Mouse (Mus musculus) G1E (cell line): Measurements from ENCODE around the gene 2700049A03Rik. TPM values are rescaled to one million over a fixed set of nuclear protein-coding genes. Genes with fewer than 3 reads are reported as not detected.

Source experiments
- ATAC-seq: 2 replicates; pipeline ENCODE4 v1.8.0; 2016; ENCODE audit warnings: mild to moderate bottlenecking; ENCODE audit not compliant: insufficient number of reproducible peaks, poor library complexity, low FRiP score, severe bottlenecking; ENCODE audit errors: extremely low read depth
- DNase-seq: peaks from one replicate; pipeline ENCODE4 v3.0.0; 2012; ENCODE audit warnings: low spot score
- H3K27me3 ChIP-seq: 2 replicates; pipeline ENCODE4 v1.6.1; 2012; ENCODE audit warnings: mild to moderate bottlenecking, low read length, inconsistent platforms; ENCODE audit not compliant: insufficient read depth
- H3K36me3 ChIP-seq: replicated peaks from 2 replicates; pipeline ENCODE3; 2012; ENCODE audit warnings: mild to moderate bottlenecking, inconsistent platforms
- H3K4me1 ChIP-seq: 2 replicates; pipeline ENCODE4 v1.6.1; 2012; ENCODE audit warnings: low read depth, low read length, inconsistent platforms, mixed read lengths; ENCODE audit not compliant: insufficient read depth
- H3K4me3 ChIP-seq: 2 replicates; pipeline ENCODE4 v1.5.1; 2012; ENCODE audit warnings: low read depth, mild to moderate bottlenecking, inconsistent platforms, low read length, moderate library complexity, mixed read lengths
- H3K9me3 ChIP-seq: replicated peaks from 2 replicates; pipeline ENCODE4 v1.6.1; 2012; ENCODE audit warnings: inconsistent platforms
- CTCF ChIP-seq: IDR thresholded peaks from 2 replicates; pipeline ENCODE4 v1.5.1; 2012; ENCODE audit warnings: low read depth, low read length, inconsistent platforms, mixed read lengths
- GATA1 ChIP-seq: IDR thresholded peaks from 2 replicates; pipeline ENCODE4 v1.6.1; 2012; ENCODE audit warnings: borderline replicate concordance, low read length, inconsistent platforms, mixed read lengths
- GATA2 ChIP-seq: IDR thresholded peaks from 2 replicates; pipeline ENCODE4 v1.6.1; 2012; ENCODE audit warnings: low read depth, low read length, inconsistent platforms, borderline replicate concordance
- POLR2AphosphoS5 ChIP-seq: IDR thresholded peaks from 2 replicates; pipeline ENCODE4 v1.6.1; 2012; ENCODE audit warnings: low read depth, low read length, inconsistent platforms; ENCODE audit not compliant: insufficient replicate concordance
- TAL1 ChIP-seq: conservative IDR thresholded peaks from 2 replicates; pipeline ENCODE4 v1.6.1; 2012; ENCODE audit warnings: low read depth, low read length, inconsistent platforms, mixed read lengths
- polyA plus RNA-seq: library from polyadenylated mRNA; stranded (reverse); fragments of >175 nt; gene quantifications from 2 replicates; pipeline ENCODE4 v1.2.3, GENCODE M21; 2012
- total RNA-seq, 2 experiments: library from RNA; stranded (forward) in 1 of 2; stranded (reverse) in 1 of 2; fragments of 200-1000 nt in 1 of 2; fragments of >200 nt in 1 of 2; fragmentation: Nextera tagmentation in 1 of 2; gene quantifications; 2 replicates each; pipeline ENCODE4 v1.2.3; 2014 to 2017

Gene 2700049A03Rik
- total and polyA plus RNA-seq, 3 experiments, result 1.4 to 52.9 (median 26.7) TPM

- Histone ChIP-seq H3K4me1 (no peaks in the 10 kb centered on the region), H3K9me3 (no peaks in the 10 kb centered on the region), H3K27me3 (peaks cover 11% of the 10 kb centered on the region; the same call in 1 of the 2 replicates), H3K4me3 (no peak overlapping the region), H3K36me3 (peaks cover 23% of the 10 kb centered on the region)
- ATAC-seq (no peak), DNase-seq (no peak)
- TF ChIP-seq POLR2AphosphoS5, result no peak
- TF ChIP-seq TAL1, result no peak
- no peak for TF ChIP-seq GATA2
- TF ChIP-seq GATA1, result no peak
- no peak for TF ChIP-seq CTCF
These were observed 110.5 kb downstream of the 2700049A03Rik start for GRCm38 (mm10) chr12:71247191-71247590.

- H3K4me3 ChIP-seq, result no peak overlapping the region
- H3K36me3 ChIP-seq, result peaks cover 6% of the 10 kb centered on the region
- peaks cover 15% of the 10 kb centered on the region; the same call in 1 of the 2 replicates for H3K27me3 ChIP-seq
- no peaks in the 10 kb centered on the region for H3K4me1 ChIP-seq
- no peaks in the 10 kb centered on the region for H3K9me3 ChIP-seq
- TF ChIP-seq CTCF, result no peak
- ATAC-seq, result no peak
- no peak for DNase-seq
These were observed 112.7 kb downstream of the 2700049A03Rik start for GRCm38 (mm10) chr12:71249348-71249747.

GRCm38 (mm10) chr12:71252509-71253167 is 116.0 kb downstream of the 2700049A03Rik start:
- TF ChIP-seq TAL1 (no peak), CTCF (no peak), GATA2 (no peak)
- no peak for ATAC-seq

GRCm38 (mm10) chr12:71254779-71255178 is 118.1 kb downstream of the 2700049A03Rik start:
- TF ChIP-seq POLR2AphosphoS5 (no peak), TAL1 (no peak)
- H3K4me3 ChIP-seq, result no peak overlapping the region
- DNase-seq (no peak), ATAC-seq (no peak)
- H3K9me3 ChIP-seq, result no peaks in the 10 kb centered on the region
- H3K27me3 ChIP-seq, result peaks cover 17% of the 10 kb centered on the region; the same call in 1 of the 2 replicates
- no peaks in the 10 kb centered on the region for H3K36me3 ChIP-seq
- no peaks in the 10 kb centered on the region for H3K4me1 ChIP-seq

More at GRCm38 (mm10) chr12:71252509-71253167, 116.0 kb downstream of the 2700049A03Rik start:
- Histone ChIP-seq H3K4me1 (no peaks in the 10 kb centered on the region), H3K36me3 (no peaks in the 10 kb centered on the region), H3K27me3 (peaks cover 18% of the 10 kb centered on the region; the same call in 1 of the 2 replicates), H3K9me3 (no peaks in the 10 kb centered on the region), H3K4me3 (no peak overlapping the region)
- no peak for DNase-seq

- ATAC-seq, result no peak
- Histone ChIP-seq H3K4me3 (no peak overlapping the region), H3K4me1 (no peaks in the 10 kb centered on the region), H3K9me3 (no peaks in the 10 kb centered on the region), H3K27me3 (peaks cover 7% of the 10 kb centered on the region), H3K36me3 (no peaks in the 10 kb centered on the region)
- TF ChIP-seq GATA2 (no peak), TAL1 (no peak), CTCF (no peak), POLR2AphosphoS5 (no peak), GATA1 (no peak)
- DNase-seq, result no peak
These were observed 121.7 kb downstream of the 2700049A03Rik start for GRCm38 (mm10) chr12:71258196-71258920.

GRCm38 (mm10) chr12:71264211-71264610 is 127.6 kb downstream of the 2700049A03Rik start:
- no peak overlapping the region for H3K4me3 ChIP-seq
- ATAC-seq (no peak), DNase-seq (no peak)
- H3K27me3 ChIP-seq, result peaks cover 2% of the 10 kb centered on the region
- no peaks in the 10 kb centered on the region for H3K36me3 ChIP-seq
- H3K4me1 ChIP-seq, result no peaks in the 10 kb centered on the region
- no peaks in the 10 kb centered on the region for H3K9me3 ChIP-seq
- no peak for TF ChIP-seq GATA2
- TF ChIP-seq GATA1, result no peak
- no peak for TF ChIP-seq CTCF
- TF ChIP-seq POLR2AphosphoS5, result no peak
- no peak for TF ChIP-seq TAL1
